Mouse (Mus musculus) layer of hippocampus, adult 9-10 months (tissue): ENCODE data around the gene AW549877.

Experiments used
- DNase-seq: peaks from one replicate; pipeline ENCODE4 v3.0.0; 2022; ENCODE audit warnings: low spot score

Gene AW549877

GRCm38 (mm10) chr15:3995448-3996266, at the start of gene AW549877:
AW549877 (minus strand) TSS chr15:3995744.
- DNase-seq: peak; percentile 95

- DNase-seq: peak; percentile 40
Measured at GRCm38 (mm10) chr15:4043032-4043471, 47.5 kb upstream of the AW549877 start.

- DNase-seq: no peak
Measured at GRCm38 (mm10) chr15:4042423-4042822, 46.9 kb upstream of the AW549877 start.

DNA sequence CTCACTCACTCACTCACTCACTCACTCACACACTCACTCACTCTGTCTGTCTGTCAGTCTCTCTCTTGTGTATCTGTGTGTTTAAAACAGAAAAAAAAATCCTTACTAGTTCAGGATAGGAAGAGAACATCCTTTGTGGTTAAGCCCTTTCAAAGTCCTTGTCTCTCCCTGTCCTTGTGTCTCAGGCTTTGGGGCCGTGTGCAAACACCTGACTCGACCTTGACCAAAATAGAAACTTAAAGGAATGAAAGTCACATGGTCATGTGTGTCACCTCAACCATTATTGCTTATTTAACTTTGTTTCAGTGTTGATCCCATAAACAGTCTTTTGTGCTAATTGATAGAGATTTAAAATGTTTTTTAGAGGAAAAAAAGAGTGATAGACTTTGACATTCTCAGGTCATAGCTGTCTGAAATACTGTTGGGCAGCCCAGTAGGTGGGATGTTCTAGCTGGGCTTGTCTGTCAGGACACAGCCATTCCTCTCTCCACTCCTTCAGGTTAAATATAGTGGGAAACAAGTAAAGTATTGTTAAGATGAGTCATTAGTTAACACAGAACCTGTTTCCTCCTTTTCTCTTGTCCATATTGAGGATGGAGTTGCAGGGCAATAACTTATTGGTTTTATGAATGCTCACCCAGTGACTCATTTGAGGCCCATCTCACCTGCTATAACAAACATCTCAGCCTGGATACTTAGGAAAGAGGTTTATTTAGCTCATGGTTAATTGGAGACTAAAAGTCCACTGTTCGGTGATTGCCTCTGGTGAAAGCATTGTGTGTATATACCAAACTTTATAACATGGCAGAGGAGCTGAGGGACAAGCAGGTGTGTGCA, 37.8 kb upstream of the AW549877 start:
- no peak for DNase-seq

- no peak for DNase-seq
Measured at GRCm38 (mm10) chr15:4028960-4029359, 33.4 kb upstream of the AW549877 start.

- no peak for DNase-seq
Measured at GRCm38 (mm10) chr15:4028411-4028700, 32.8 kb upstream of the AW549877 start.

GRCm38 (mm10) chr15:4027671-4028410, 32.3 kb upstream of the AW549877 start:
- no peak for DNase-seq

DNA sequence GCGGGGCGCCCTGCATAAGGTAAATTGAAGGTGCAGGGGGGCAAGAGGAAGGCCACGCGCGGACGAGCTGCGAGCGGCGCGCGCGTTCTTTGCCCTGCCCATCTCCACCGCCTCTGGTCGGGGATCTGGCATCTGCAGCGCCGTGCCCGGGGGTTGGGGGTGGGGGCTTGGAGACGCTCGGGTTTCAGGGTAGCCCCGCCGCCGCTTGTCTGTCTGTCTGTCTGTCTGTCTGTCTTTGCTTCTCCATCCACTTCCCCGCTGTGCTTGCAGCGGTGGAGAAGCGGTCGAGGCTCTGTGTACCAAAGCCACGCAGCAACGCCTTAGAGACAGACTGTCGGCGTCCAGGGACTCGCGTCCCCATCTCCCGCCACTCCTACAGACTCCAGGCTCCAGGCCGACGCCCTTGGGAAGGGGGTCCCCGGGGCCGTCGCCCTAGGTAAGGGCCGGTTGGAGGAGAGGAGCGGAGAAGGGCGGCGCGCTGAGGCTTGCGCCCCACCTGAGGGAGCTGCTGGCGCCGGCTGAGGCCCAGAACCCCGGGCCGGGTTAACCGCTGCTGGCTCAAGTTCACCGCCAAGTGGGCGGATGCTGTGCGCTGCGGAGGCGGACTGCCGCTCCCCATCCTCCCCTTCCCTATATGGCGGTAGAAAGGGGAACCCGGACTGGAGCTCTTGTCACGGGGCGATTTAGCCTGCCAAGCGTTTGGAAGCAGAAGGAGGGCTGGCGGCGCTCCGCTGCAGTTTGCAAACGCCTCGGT, 31.5 kb upstream of the AW549877 start:
- DNase-seq: peak; percentile 61

- DNase-seq: peak; percentile 82
Measured at GRCm38 (mm10) chr15:4026231-4026773, 30.8 kb upstream of the AW549877 start, which contains the start of gene Oxct1. Oxct1 (plus strand) TSS chr15:4026383.

GRCm38 (mm10) chr15:4025508-4025904, 30.0 kb upstream of the AW549877 start:
- DNase-seq: no peak

DNA sequence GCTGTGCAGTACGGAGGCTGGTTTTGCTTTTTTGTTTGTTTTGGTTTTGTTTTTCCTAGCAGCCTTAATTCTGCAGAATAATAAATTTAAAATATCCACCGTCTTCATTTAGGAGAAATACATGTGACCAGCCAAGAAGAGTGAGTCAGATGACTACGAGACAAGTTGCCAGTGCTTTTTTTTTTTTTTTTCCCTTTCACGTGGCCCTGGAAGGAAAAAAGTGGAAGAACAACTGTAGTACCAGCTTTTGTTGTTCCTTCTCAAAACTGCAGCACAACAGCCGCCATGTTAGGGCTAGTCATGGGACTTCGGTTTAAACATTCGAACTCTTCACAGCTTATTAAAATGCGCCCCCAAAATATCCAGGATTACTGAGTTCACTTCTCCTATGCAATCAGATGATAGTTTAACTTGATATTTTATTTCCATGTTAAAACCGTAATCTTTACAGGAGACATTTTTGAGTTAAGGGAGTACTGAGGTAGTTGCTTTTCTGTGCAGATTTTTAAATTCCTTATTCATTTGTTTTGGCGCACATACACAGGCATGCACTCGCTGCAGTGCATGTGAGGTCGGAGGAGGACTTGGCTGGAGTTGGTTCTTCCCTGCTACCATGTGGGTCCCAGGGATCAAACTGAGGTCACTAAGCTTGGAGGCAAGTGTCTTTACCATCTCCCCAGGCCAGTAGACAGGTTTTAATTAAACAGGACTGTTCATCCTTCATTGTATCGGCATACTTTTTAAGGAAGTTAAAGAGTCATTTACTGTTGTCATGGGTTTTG, 29.4 kb upstream of the AW549877 start:
- DNase-seq: no peak

- DNase-seq: no peak
Measured at GRCm38 (mm10) chr15:4023747-4024146, 28.2 kb upstream of the AW549877 start.

GRCm38 (mm10) chr15:4020711-4021110, 25.2 kb upstream of the AW549877 start:
- no peak for DNase-seq

DNA sequence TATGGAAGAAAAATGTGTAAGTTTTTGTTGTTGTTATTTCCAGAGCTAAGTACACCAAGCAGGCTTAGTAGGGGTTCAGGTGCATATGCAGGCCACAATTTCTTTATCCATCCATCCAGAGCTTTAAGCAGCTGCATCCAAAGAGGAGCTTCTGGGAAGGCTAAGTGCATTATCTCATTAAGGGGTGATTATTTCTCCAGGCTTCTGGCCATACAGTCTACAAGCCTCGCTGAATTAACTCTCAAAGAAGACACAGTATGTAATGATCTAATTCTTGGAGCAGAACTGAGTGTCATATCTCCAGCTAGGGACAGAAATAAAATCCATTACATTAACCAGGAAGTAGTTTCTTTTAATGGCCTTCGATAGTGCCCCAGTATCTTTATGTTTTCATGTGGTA, 18.3 kb upstream of the AW549877 start:
- DNase-seq: no peak

DNA sequence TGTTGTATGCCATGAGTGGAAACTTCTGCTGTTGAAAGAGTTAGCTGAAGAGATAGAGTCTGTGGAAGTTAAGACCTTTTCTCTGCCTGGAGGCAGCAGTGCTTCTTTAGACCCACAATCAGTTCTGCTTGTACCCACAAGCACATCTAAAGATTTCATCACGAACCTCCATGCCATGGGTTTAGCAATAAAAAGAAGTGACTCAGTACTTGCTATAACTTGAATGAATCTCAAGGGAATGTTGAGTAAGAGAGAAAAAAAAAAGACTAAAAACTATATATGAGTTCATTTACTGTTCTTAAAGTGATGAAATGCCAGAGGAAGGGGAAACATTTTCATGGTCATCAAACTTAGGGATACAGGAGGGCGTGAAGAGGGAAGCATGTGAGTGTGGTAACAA, 5.0 kb upstream of the AW549877 start:
- no peak for DNase-seq

DNA sequence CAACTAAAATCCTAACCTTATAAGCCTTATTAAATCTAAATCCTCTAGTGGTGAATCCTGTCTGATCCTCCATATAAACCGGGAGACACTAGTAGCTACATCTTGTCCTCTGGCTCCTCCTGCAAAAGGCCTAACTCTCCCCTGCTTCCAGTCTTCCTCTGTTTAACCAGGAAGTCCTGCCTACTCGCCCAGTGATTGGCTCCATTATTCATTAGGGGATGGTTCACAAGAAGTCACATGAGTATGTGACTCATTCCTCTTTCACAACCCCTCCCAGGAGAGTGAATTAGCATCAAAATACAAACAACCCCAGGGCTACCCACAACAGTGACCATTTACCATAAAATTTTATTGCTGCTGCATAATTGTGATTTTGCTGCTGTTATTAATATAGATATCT, 3.6 kb upstream of the AW549877 start:
- no peak for DNase-seq

DNA sequence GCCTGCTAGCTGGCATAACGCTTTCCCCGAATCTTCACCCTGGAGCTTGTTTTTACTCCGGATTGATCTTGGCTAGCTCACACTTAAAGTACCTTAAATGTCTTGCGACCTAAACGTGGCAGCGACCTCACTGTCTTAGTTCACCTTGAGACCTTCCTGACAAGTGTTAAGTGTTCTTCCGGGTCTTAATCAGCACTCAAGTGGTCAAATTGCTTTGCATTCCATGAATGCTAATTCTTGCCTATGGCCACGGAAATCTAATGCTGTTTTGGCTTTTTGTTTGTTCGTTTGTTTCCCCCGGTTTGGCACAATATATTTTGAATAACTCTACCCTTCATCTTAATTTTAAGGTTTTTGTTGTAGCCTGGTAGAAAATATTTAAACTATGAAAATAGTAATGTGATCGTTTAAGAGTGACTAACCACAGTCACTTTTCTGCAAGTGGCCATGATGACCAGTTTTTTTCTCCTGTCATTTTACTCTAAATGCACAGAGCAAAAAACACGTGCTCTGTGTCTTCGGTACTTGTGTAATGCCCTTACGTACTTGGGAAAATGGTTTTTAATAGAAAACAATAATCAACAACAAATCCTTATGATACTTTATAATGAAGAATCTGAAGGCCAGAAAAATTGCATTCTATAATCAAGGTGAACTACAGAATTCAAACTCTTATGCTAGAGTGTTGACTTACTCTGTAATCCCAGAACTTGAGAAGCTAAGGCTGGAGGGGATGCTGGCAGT, 895 bp upstream of the AW549877 start:
- no peak for DNase-seq

DNA sequence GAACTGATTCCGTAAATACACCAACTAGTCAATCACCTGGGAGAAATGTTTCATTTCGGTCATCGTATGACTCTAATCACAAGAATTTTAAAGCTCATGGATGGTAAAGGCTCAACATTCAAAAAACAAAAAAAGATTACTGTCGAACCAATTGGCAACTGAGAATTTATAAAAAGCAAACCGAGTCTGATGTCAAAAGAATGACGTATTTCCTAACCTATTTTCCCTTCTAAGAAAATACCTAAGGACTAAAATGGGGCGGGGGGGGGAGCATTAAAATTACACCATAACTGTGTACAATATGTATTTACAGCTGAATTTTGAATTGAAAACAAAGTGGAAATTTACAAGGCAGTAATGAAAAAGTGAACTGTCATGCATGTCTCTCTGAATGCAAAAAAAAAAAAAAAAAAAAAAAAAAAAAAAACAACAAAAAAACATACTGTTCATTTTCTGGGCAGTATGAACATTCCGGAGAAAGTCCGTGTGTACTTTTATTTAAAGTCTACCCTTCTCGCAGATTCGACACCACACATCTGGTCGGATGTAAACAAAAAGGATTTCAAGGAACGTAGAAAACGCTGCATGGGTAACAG, 594 bp downstream of the AW549877 start:
- DNase-seq: no peak

DNA sequence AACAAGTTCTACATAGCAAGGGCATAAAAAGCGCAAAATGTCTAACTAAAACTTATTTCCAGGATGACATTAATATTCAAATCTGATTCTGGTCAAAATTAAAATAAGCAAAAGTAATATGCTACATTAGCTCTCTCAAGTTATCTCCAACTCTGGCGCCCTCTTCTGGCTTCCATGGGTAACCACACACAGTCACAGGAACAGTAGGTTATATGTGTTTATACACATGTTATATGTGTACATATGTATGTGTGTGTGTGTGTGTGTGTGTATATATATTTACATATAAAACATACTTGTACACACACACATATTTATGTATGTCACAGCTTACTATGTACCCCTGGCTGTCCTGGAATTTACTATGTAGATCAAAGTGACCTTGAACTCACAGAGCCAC, 7.6 kb downstream of the AW549877 start:
- DNase-seq: no peak

DNA sequence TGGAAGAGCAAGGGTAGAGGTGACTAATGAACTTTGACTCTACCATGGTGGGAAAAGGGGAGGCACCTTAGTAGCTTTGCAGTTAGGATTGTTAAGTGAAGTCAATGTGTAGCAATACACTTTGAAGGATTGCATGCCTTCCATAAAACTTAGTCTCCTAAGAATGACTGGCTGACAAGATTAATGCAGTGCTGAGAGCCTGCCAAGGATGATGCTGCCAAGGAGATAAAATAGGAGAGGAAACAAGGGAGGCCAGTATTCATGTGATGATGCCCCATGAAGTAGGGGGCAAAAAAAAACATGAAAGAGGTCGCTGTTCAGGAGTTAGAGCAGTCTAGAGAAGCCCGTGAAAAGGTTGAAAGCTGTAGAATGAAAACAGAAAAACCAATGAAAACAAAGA, 10.7 kb downstream of the AW549877 start:
- no peak for DNase-seq
